Mouse (Mus musculus): Measurements from ENCODE around the gene Ggt5.

GRCm38 (mm10) chr10:75657772-75658171 lies 68.6 kb downstream of the Ggt5 start:
- TF ChIP-seq CTCF (IDR thresholded peaks at IDR 0.05; ENCODE audit: low read depth), result no peak
- TF ChIP-seq EP300 (IDR thresholded peaks at IDR 0.05; ENCODE audit: low read depth), result no peak
